Mouse (Mus musculus): Measurements from ENCODE around the gene Gtpbp1. TPM values are rescaled to one million over a fixed set of nuclear protein-coding genes. Genes with fewer than 3 reads are reported as not detected.

Gene Gtpbp1
- total and polyA plus RNA-seq, 3 experiments, result 25.3 to 45.3 (median 34.2) TPM

DNA sequence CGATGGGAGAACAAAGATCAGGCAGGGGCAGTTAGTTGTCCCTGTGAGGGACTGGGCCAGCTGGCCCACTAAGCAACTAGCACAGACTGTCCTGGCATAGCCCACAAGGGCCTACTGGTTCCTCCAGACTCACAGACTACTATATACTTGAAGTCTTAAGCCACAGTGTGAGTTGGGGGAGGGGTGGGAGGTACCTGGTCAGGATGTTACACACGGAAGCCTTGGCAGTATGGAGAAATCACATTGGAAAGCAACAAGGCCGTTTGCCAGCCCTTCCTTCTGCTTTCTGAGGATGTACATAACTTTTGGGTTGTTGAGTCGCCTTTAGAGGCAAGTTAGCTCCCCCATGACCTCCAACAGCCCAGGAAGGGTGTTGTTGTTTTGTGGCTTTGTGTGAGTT lies 43.0 kb downstream of the Gtpbp1 start:
- H3K4me3 ChIP-seq (replicated peaks in 1 of 3; ENCODE audit: low read depth in 2 of 3, low read length in 2 of 3, poor library complexity in 1 of 3), result no peak overlapping the region
- peaks cover 61 to 91% of the 10 kb centered on the region in 2 experiments for H3K36me3 ChIP-seq (replicated peaks in 1 of 2; ENCODE audit: control insufficient read depth in 1 of 2, insufficient read depth in 1 of 2, low read length in 1 of 2)
- no peak overlapping the region for H3K4me2 ChIP-seq (ENCODE audit: insufficient read depth, low read depth, poor library complexity, severe bottlenecking)
- no peak for TF ChIP-seq GABPA (IDR thresholded peaks at IDR 0.05; ENCODE audit: insufficient replicate concordance, low read depth, low read length)
- TF ChIP-seq NRF1 (IDR thresholded peaks at IDR 0.05; ENCODE audit: low read depth, low read length), result no peak
- no peak for TF ChIP-seq SIN3A (IDR thresholded peaks at IDR 0.05; ENCODE audit: low read length)
- TF ChIP-seq USF2 (conservative IDR thresholded peaks at IDR 0.05; ENCODE audit: low read depth, low read length), result no peak
- no peak for TF ChIP-seq PAX5 (IDR thresholded peaks at IDR 0.05; ENCODE audit: low read length)
- no peak for TF ChIP-seq MYC (IDR thresholded peaks at IDR 0.05; ENCODE audit: low read depth, low read length)
- TF ChIP-seq POLR2A (IDR thresholded peaks at IDR 0.05; ENCODE audit: low read depth, low read length), result no peak
- no peak for TF ChIP-seq BHLHE40 (IDR thresholded peaks at IDR 0.05; ENCODE audit: low read depth, low read length)
- no peak for TF ChIP-seq ZKSCAN1 (IDR thresholded peaks at IDR 0.05; ENCODE audit: borderline replicate concordance, low read depth, low read length)
- no peak for TF ChIP-seq CTCF (conservative IDR thresholded peaks at IDR 0.05 in 1 of 2, IDR thresholded peaks at IDR 0.05 in 1 of 2; ENCODE audit: low read depth in 2 of 2, low read length in 2 of 2)
- no peak for TF ChIP-seq KAT2A (IDR thresholded peaks at IDR 0.05; ENCODE audit: insufficient replicate concordance, low read length)
- TF ChIP-seq ELF1 (IDR thresholded peaks at IDR 0.05; ENCODE audit: low read depth, low read length), result no peak
- no peak for TF ChIP-seq MAFK (IDR thresholded peaks at IDR 0.05; ENCODE audit: insufficient replicate concordance, low read length)
- TF ChIP-seq EP300 (IDR thresholded peaks at IDR 0.05; ENCODE audit: low read length), result no peak
- TF ChIP-seq UBTF (IDR thresholded peaks at IDR 0.05; ENCODE audit: low read depth, low read length), result no peak
- TF ChIP-seq MEF2A (IDR thresholded peaks at IDR 0.05; ENCODE audit: borderline replicate concordance, low read depth, low read length), result no peak
- no peak for TF ChIP-seq ETS1 (conservative IDR thresholded peaks at IDR 0.05; ENCODE audit: low read depth, low read length)
- DNase-seq (ENCODE audit: extremely low read depth), result no peak
- H3K9me3 ChIP-seq (replicated peaks; ENCODE audit: low read length), result no peaks in the 10 kb centered on the region
- no peak overlapping the region for H3K9ac ChIP-seq (ENCODE audit: insufficient read depth, low read depth)
- dilution Hi-C loops (cut with MboI; ENCODE audit: extremely low pct_ligation_motif_present, extremely low pct_unique_long_range_greater_than_20kb, low sequenced_read_pairs) (no loop called here), in situ Hi-C loops (cut with MboI; ENCODE audit: low pct_ligation_motif_present, low pct_unique_long_range_greater_than_20kb, low sequenced_read_pairs) (no loop called here)
- H3K27ac ChIP-seq (ENCODE audit: insufficient read depth, low read depth), result no peak overlapping the region
- H3K4me1 ChIP-seq (ENCODE audit: control insufficient read depth in 1 of 2, insufficient read depth in 2 of 2), result peaks cover 3 to 8% of the 10 kb centered on the region in 2 experiments; a peak in 3 of 4 replicates
- no peaks in the 10 kb centered on the region for H3K27me3 ChIP-seq (replicated peaks)
- H3K79me2 ChIP-seq (replicated peaks; ENCODE audit: control insufficient read depth, extremely low read depth, insufficient read depth, poor library complexity, severe bottlenecking), result no peaks in the 10 kb centered on the region

DNA sequence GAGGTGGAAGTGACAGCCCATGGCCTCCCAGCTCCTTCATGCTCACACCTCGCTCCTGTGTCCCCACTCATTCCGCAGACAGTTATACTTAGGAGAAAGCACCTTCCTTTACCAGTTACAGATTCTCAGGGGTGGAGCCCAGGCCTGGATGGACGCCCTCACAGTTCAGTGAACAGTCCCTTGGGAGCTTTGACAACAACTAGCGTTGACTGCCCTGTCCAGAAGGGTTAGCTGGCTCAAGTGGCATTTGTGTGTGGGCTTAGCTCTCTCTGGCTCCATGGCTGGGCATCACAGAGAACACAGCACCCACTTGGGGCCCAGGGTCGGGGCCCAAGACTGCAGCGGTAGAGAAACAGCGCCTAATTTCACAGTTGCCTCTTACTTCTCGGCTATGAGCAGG lies 43.7 kb downstream of the Gtpbp1 start:
- no peak for DNase-seq (ENCODE audit: extremely low read depth)
- Histone ChIP-seq H3K79me2 (replicated peaks; ENCODE audit: control insufficient read depth, extremely low read depth, insufficient read depth, poor library complexity, severe bottlenecking) (no peaks in the 10 kb centered on the region), H3K27me3 (replicated peaks) (no peaks in the 10 kb centered on the region), H3K4me1 (ENCODE audit: control insufficient read depth in 1 of 2, insufficient read depth in 2 of 2) (peaks cover 3 to 8% of the 10 kb centered on the region in 2 experiments), H3K9ac (ENCODE audit: insufficient read depth, low read depth) (no peak overlapping the region), H3K4me2 (ENCODE audit: insufficient read depth, low read depth, poor library complexity, severe bottlenecking) (no peak overlapping the region), H3K36me3 (replicated peaks in 1 of 2; ENCODE audit: control insufficient read depth in 1 of 2, insufficient read depth in 1 of 2, low read length in 1 of 2) (peaks cover 65 to 91% of the 10 kb centered on the region in 2 experiments), H3K4me3 (replicated peaks in 1 of 3; ENCODE audit: low read depth in 2 of 3, low read length in 2 of 3, poor library complexity in 1 of 3) (no peak overlapping the region), H3K27ac (ENCODE audit: insufficient read depth, low read depth) (no peak overlapping the region), H3K9me3 (replicated peaks; ENCODE audit: low read length) (no peaks in the 10 kb centered on the region)
- dilution Hi-C loops (cut with MboI; ENCODE audit: extremely low pct_ligation_motif_present, extremely low pct_unique_long_range_greater_than_20kb, low sequenced_read_pairs), result no loop called here
- in situ Hi-C loops (cut with MboI; ENCODE audit: low pct_ligation_motif_present, low pct_unique_long_range_greater_than_20kb, low sequenced_read_pairs), result no loop called here
- TF ChIP-seq ELF1 (IDR thresholded peaks at IDR 0.05; ENCODE audit: low read depth, low read length) (no peak), CHD1 (IDR thresholded peaks at IDR 0.05; ENCODE audit: low read depth, low read length) (no peak), MAZ (IDR thresholded peaks at IDR 0.05; ENCODE audit: low read depth, low read length) (no peak), ZNF384 (IDR thresholded peaks at IDR 0.05; ENCODE audit: low read depth, low read length) (no peak), TBP (conservative IDR thresholded peaks at IDR 0.05; ENCODE audit: low read depth, low read length) (no peak), MAX (IDR thresholded peaks at IDR 0.05; ENCODE audit: low read length) (no peak), KAT2A (IDR thresholded peaks at IDR 0.05; ENCODE audit: insufficient replicate concordance, low read length) (no peak), UBTF (IDR thresholded peaks at IDR 0.05; ENCODE audit: low read depth, low read length) (no peak), CHD2 (IDR thresholded peaks at IDR 0.05; ENCODE audit: low read length) (no peak), JUND (conservative IDR thresholded peaks at IDR 0.05; ENCODE audit: low read depth, low read length) (no peak), POLR2AphosphoS2 (IDR thresholded peaks at IDR 0.05; ENCODE audit: low read depth, low read length) (no peak)

All from CH12.LX (cell line).